Mouse (Mus musculus): ENCODE measurements around the gene Ccdc36.

The Ccdc36 gene

GRCm38 (mm10) chr9:108445125-108445524 lies 16.8 kb upstream of the Ccdc36 start:
- DNase-seq (ENCODE audit: low spot score), result no peak

- no peak for DNase-seq (ENCODE audit: low spot score)
Measured at GRCm38 (mm10) chr9:108441236-108441919, 13.1 kb upstream of the Ccdc36 start.

GRCm38 (mm10) chr9:108440485-108440884 lies 12.2 kb upstream of the Ccdc36 start:
- DNase-seq (ENCODE audit: low spot score), result no peak

GRCm38 (mm10) chr9:108439176-108439575 lies 10.9 kb upstream of the Ccdc36 start:
- no peak for DNase-seq (ENCODE audit: low spot score)

GRCm38 (mm10) chr9:108436182-108436581 lies 7.9 kb upstream of the Ccdc36 start, which contains the start of gene BC048562:
TSS of gene BC048562 (plus strand) at chr9:108436482.
- no peak for DNase-seq (ENCODE audit: low spot score)

GRCm38 (mm10) chr9:108431431-108432067 lies 3.3 kb upstream of the Ccdc36 start:
- peak; percentile 76 for DNase-seq (ENCODE audit: low spot score)

GRCm38 (mm10) chr9:108412221-108412620 lies 16.1 kb downstream of the Ccdc36 start:
- peak; percentile 69 for DNase-seq (ENCODE audit: low spot score)

GRCm38 (mm10) chr9:108411381-108411942 lies 16.8 kb downstream of the Ccdc36 start:
- DNase-seq (ENCODE audit: low spot score), result no peak

GRCm38 (mm10) chr9:108409535-108409934 lies 18.7 kb downstream of the Ccdc36 start:
- DNase-seq (ENCODE audit: low spot score), result no peak

GRCm38 (mm10) chr9:108404451-108404850 lies 23.8 kb downstream of the Ccdc36 start:
- DNase-seq (ENCODE audit: low spot score), result no peak

GRCm38 (mm10) chr9:108403081-108403480 lies 25.2 kb downstream of the Ccdc36 start:
- no peak for DNase-seq (ENCODE audit: low spot score)

- peak; percentile 67 for DNase-seq (ENCODE audit: low spot score)
Measured at GRCm38 (mm10) chr9:108401186-108401960, 26.9 kb downstream of the Ccdc36 start.

GRCm38 (mm10) chr9:108398324-108398723 lies 30.0 kb downstream of the Ccdc36 start:
- no peak for DNase-seq (ENCODE audit: low spot score)

- no peak for DNase-seq (ENCODE audit: low spot score)
Measured at GRCm38 (mm10) chr9:108395427-108395826, 32.9 kb downstream of the Ccdc36 start.

GRCm38 (mm10) chr9:108394191-108394590 lies 34.1 kb downstream of the Ccdc36 start:
- DNase-seq (ENCODE audit: low spot score), result no peak

GRCm38 (mm10) chr9:108392676-108393075 lies 35.6 kb downstream of the Ccdc36 start, which contains the start of gene 1700102P08Rik:
TSS of gene 1700102P08Rik (plus strand) at chr9:108392805.
- no peak for DNase-seq (ENCODE audit: low spot score)

GRCm38 (mm10) chr9:108389220-108389619 lies 39.1 kb downstream of the Ccdc36 start:
- DNase-seq (ENCODE audit: low spot score), result peak; percentile 55

- DNase-seq (ENCODE audit: low spot score), result no peak
Measured at GRCm38 (mm10) chr9:108388601-108389000, 39.7 kb downstream of the Ccdc36 start.

GRCm38 (mm10) chr9:108386816-108387215 lies 41.5 kb downstream of the Ccdc36 start:
- DNase-seq (ENCODE audit: low spot score), result no peak

GRCm38 (mm10) chr9:108385006-108385405 lies 43.3 kb downstream of the Ccdc36 start:
- no peak for DNase-seq (ENCODE audit: low spot score)

- no peak for DNase-seq (ENCODE audit: low spot score)
Measured at GRCm38 (mm10) chr9:108381382-108381781, 46.9 kb downstream of the Ccdc36 start.

GRCm38 (mm10) chr9:108379294-108379693 lies 49.0 kb downstream of the Ccdc36 start:
- no peak for DNase-seq (ENCODE audit: low spot score)
